Mouse (Mus musculus) thymus, adult 2 months (tissue): ENCODE data around the gene Ppfia4.

Experiments
- CTCF ChIP-seq: fragments of 200-500 bp; IDR thresholded peaks from 2 replicates; pipeline ENCODE4 v1.5.1; 2012; ENCODE audit warnings: mild to moderate bottlenecking, control low read depth, low read length, moderate library complexity, borderline replicate concordance; ENCODE audit not compliant: control insufficient read depth, poor library complexity, insufficient read depth; ENCODE audit errors: extremely low read depth
- POLR2A ChIP-seq: fragments of 200-500 bp; IDR thresholded peaks from 2 replicates; pipeline ENCODE4 v1.6.1; 2012; ENCODE audit warnings: mild to moderate bottlenecking, low read length, control low read depth, moderate library complexity; ENCODE audit not compliant: control insufficient read depth, poor library complexity, insufficient read depth; ENCODE audit errors: extremely low read depth

- TF ChIP-seq CTCF (no peak), POLR2A (no peak)
Observed at GRCm38 (mm10) chr1:134345075-134345474, 12.3 kb upstream of the Ppfia4 start.
